Mouse (Mus musculus): ENCODE data around the gene Fam89b. TPM values are rescaled to one million over a fixed set of nuclear protein-coding genes. Genes with fewer than 3 reads are reported as not detected.
A peak's percentile ranks its signal among the peaks of the same experiment; 100 is the strongest.

Gene Fam89b
- total and polyA plus RNA-seq, 3 experiments, result 29.6 to 60.2 TPM; not detected in 1

DNA sequence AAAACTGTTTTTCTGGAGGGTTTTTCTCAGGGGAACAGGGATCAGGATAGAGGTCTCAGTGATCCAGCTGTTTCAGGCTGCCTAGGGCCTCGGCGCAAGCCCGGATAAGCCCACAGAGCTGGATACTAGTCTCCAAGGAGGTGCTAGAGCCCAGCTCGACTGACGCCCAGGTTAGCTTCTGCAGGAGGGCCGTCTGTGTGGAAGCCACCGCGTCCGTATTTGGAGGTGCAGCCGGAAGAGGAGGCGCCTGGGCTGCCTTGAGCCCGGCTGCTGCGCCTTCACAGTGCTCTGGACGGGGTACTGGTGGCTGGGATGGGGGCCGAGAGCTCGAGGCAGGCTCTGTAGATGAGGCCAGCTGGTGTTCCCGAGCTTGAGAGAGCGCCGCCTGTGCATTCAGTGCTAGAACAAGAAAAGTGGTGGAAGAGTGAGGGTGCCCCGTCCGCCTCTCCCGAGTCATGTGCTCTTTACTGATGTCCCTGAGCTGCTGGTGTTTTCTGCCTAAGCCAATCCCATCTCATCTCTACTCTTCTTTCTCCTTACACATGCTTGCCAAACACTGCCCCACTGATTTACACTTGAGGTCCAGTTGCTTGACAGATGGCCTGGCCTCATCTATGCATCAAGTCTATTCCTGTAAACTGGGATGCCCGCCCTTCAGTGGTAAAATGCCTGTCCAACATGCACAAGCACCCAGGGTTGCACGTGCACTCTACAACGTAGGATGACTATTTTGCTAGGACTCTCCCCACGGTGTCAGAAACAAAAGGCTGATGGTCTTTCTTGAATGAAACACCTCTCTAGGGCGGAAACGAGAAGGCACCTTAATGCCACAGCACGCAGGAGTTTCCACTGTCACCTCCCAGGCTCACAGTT is 1.1 kb upstream of the Fam89b start:
- Histone ChIP-seq H3K9me3 (replicated peaks; ENCODE audit: insufficient read depth, low read length) (no peaks in the 10 kb centered on the region), H3K4me1 (ENCODE audit: control insufficient read depth in 1 of 2, insufficient read depth in 2 of 2, low read length in 2 of 2) (peaks cover 0 to 38% of the 10 kb centered on the region in 2 experiments; a peak in 2 of 4 replicates), H3K4me3 (ENCODE audit: control insufficient read depth in 1 of 2, insufficient read depth in 1 of 2, low read depth in 2 of 2, low read length in 2 of 2) (peak overlapping the region; percentile 66 to 89), H3K27me3 (ENCODE audit: control insufficient read depth in 1 of 2, insufficient read depth in 2 of 2, low read length in 2 of 2) (no peaks in the 10 kb centered on the region), H3K79me2 (ENCODE audit: control insufficient read depth, insufficient read depth, low read length, poor library complexity) (peaks cover 34% of the 10 kb centered on the region), H3K9ac (ENCODE audit: control insufficient read depth, low read depth, low read length, poor library complexity, severe bottlenecking) (peak overlapping the region; percentile 82), H3K36me3 (ENCODE audit: control insufficient read depth in 1 of 2, insufficient read depth in 2 of 2, low read length in 2 of 2) (peaks cover 0 to 20% of the 10 kb centered on the region in 2 experiments; a peak in 2 of 4 replicates), H3K27ac (ENCODE audit: control insufficient read depth, low read depth, low read length) (no peak overlapping the region)
- DNase-seq (ENCODE audit: low read depth, low spot score), result no peak
- no peak for TF ChIP-seq ZKSCAN1 (IDR thresholded peaks at IDR 0.05; ENCODE audit: low read depth, low read length)
- no peak for TF ChIP-seq TAL1 (IDR thresholded peaks at IDR 0.05; ENCODE audit: low read length)
- no peak for TF ChIP-seq MAFK (IDR thresholded peaks at IDR 0.05; ENCODE audit: borderline replicate concordance, low read depth, low read length)
- TF ChIP-seq BHLHE40 (IDR thresholded peaks at IDR 0.05; ENCODE audit: borderline replicate concordance, low read depth, low read length), result no peak

DNA sequence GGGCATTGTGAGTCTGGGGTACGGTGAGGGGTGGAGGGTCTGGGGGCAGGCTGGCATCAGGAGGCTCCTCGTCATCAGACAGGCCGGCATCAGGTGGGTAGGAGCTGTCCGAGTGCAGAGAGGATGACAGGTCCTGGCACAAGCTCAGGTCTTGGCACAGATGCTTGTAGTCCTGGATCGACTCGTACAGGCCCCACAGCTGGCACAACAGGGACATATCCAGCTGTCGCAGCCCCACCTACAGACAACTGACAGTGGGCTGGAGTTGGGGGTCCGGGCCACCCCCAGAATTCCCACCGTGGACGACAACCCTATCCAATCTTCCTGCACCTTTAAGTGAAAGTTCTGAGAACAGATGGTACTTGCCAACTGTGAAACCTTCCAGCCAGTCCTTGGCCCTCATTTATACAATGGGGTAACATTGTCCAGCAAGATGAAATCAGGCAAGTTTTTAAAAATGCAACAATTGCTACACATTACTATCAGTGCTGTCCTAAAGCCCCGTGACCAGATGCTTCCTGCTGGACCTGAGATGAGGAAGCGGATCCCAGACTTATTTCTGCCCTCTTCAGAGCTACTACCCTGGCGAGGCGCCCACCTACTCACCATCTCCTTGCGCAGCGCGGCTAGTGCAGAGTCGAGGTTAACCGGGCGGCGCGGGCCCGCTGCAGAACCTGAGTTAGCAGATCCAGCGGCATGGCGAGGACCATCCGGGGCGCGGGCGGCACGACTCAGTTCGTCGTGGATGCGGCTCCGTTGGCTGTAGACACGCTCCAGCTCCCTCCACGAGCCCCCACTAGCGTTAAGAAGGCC is 616 bp downstream of the Fam89b start:
- H3K4me1 ChIP-seq (ENCODE audit: control insufficient read depth in 1 of 2, insufficient read depth in 2 of 2, low read length in 2 of 2), result peaks cover 3 to 41% of the 10 kb centered on the region in 2 experiments; a peak in 3 of 4 replicates
- H3K9me3 ChIP-seq (replicated peaks; ENCODE audit: insufficient read depth, low read length), result no peaks in the 10 kb centered on the region
- DNase-seq (ENCODE audit: low read depth, low spot score), result peak; percentile 69
- H3K36me3 ChIP-seq (ENCODE audit: control insufficient read depth in 1 of 2, insufficient read depth in 2 of 2, low read length in 2 of 2), result peaks cover 0 to 22% of the 10 kb centered on the region in 2 experiments; a peak in 2 of 4 replicates
- peak overlapping the region; percentile 68 to 74 for H3K4me3 ChIP-seq (ENCODE audit: control insufficient read depth in 1 of 2, insufficient read depth in 1 of 2, low read depth in 2 of 2, low read length in 2 of 2)
- peak overlapping the region; percentile 85 for H3K9ac ChIP-seq (ENCODE audit: control insufficient read depth, low read depth, low read length, poor library complexity, severe bottlenecking)
- TF ChIP-seq POLR2AphosphoS2 (IDR thresholded peaks at IDR 0.05; ENCODE audit: low read length) (no peak), MXI1 (IDR thresholded peaks at IDR 0.05; ENCODE audit: low read depth, low read length) (peak; percentile 13; the same call in 1 of the 2 replicates), TAL1 (IDR thresholded peaks at IDR 0.05; ENCODE audit: low read length) (peak; percentile 42), POLR2A (IDR thresholded peaks at IDR 0.05; ENCODE audit: control insufficient read depth in 1 of 2, insufficient read depth in 1 of 2, low read depth in 1 of 2, low read length in 2 of 2, poor library complexity in 1 of 2) (no peak), JUND (IDR thresholded peaks at IDR 0.05; ENCODE audit: low read depth, low read length) (no peak)
- H3K27me3 ChIP-seq (ENCODE audit: control insufficient read depth in 1 of 2, insufficient read depth in 2 of 2, low read length in 2 of 2), result no peaks in the 10 kb centered on the region
- peak overlapping the region; percentile 95 for H3K27ac ChIP-seq (ENCODE audit: control insufficient read depth, low read depth, low read length)
- peaks cover 51% of the 10 kb centered on the region for H3K79me2 ChIP-seq (ENCODE audit: control insufficient read depth, insufficient read depth, low read length, poor library complexity)

DNA sequence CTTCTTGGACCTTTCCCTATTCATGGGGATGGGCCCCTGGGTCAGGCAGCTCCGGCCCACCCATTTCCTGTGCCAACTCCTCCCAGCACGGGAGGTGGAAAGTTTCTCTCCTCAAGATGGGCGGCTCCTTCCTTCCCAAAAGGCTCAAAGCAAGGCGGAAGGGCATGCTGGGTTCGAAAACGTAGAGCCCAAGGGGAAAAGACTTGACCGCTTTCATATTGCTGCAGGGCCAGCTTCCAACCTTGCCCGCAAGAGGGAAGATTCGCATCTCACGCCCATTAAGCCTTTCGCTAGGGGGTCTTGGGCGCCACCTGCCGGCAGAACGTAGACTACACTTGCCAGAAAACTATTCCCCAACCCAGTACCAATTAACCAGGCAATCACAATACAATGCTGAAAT is 1.8 kb downstream of the Fam89b start:
- peak overlapping the region; percentile 85 for H3K9ac ChIP-seq (ENCODE audit: control insufficient read depth, low read depth, low read length, poor library complexity, severe bottlenecking)

More for the DNA sequence above, 1.8 kb downstream of the Fam89b start:
- H3K27me3 ChIP-seq (ENCODE audit: control insufficient read depth in 1 of 2, insufficient read depth in 2 of 2, low read length in 2 of 2), result no peaks in the 10 kb centered on the region
- H3K4me3 ChIP-seq (ENCODE audit: control insufficient read depth in 1 of 2, insufficient read depth in 1 of 2, low read depth in 2 of 2, low read length in 2 of 2), result peak overlapping the region; percentile 51 to 68
- H3K4me1 ChIP-seq (ENCODE audit: control insufficient read depth in 1 of 2, insufficient read depth in 2 of 2, low read length in 2 of 2), result peaks cover 3 to 46% of the 10 kb centered on the region in 2 experiments; a peak in 3 of 4 replicates
- H3K79me2 ChIP-seq (ENCODE audit: control insufficient read depth, insufficient read depth, low read length, poor library complexity), result peaks cover 56% of the 10 kb centered on the region
- H3K36me3 ChIP-seq (ENCODE audit: control insufficient read depth in 1 of 2, insufficient read depth in 2 of 2, low read length in 2 of 2), result peaks cover 0 to 29% of the 10 kb centered on the region in 2 experiments; a peak in 2 of 4 replicates
- H3K9me3 ChIP-seq (replicated peaks; ENCODE audit: insufficient read depth, low read length), result no peaks in the 10 kb centered on the region
- 0 out of 2 replicates have a peak, but pooled peaks have one; percentile 9 for TF ChIP-seq TCF12 (IDR thresholded peaks at IDR 0.05; ENCODE audit: low read depth, low read length)
- no peak for TF ChIP-seq MAX (IDR thresholded peaks at IDR 0.05; ENCODE audit: low read length)
- TF ChIP-seq HCFC1 (IDR thresholded peaks at IDR 0.05; ENCODE audit: low read depth, low read length), result peak; percentile 65
- TF ChIP-seq SMC3 (IDR thresholded peaks at IDR 0.05; ENCODE audit: low read depth, low read length), result peak; percentile 89
- TF ChIP-seq MXI1 (IDR thresholded peaks at IDR 0.05; ENCODE audit: low read depth, low read length), result peak; percentile 73
- TF ChIP-seq GABPA (IDR thresholded peaks at IDR 0.05; ENCODE audit: low read depth, low read length), result no peak
- peak; percentile 59 for TF ChIP-seq ZC3H11A (IDR thresholded peaks at IDR 0.05; ENCODE audit: low read depth, low read length)
- peak; percentile 52; the same call in 1 of the 2 replicates for TF ChIP-seq TBP (IDR thresholded peaks at IDR 0.05; ENCODE audit: low read depth, low read length)
- TF ChIP-seq ZKSCAN1 (IDR thresholded peaks at IDR 0.05; ENCODE audit: low read depth, low read length), result no peak
- TF ChIP-seq ELF1 (IDR thresholded peaks at IDR 0.05; ENCODE audit: low read depth, low read length), result peak; percentile 31; the same call in 1 of the 2 replicates
- peak; percentile 88 for TF ChIP-seq SIN3A (IDR thresholded peaks at IDR 0.05; ENCODE audit: low read length)
- peak; percentile 92 to 96 (median 93) for TF ChIP-seq CTCF (IDR thresholded peaks at IDR 0.05 in 2 of 3, conservative IDR thresholded peaks at IDR 0.05 in 1 of 3; ENCODE audit: control insufficient read depth in 1 of 3, insufficient read depth in 1 of 3, low read depth in 2 of 3, low read length in 3 of 3, poor library complexity in 1 of 3, severe bottlenecking in 1 of 3)
- peak; percentile 19; the same call in 1 of the 2 replicates for TF ChIP-seq MAZ (IDR thresholded peaks at IDR 0.05; ENCODE audit: low read depth, low read length)
- TF ChIP-seq MAFK (IDR thresholded peaks at IDR 0.05; ENCODE audit: borderline replicate concordance, low read depth, low read length), result no peak
- peak; percentile 76 for TF ChIP-seq RAD21 (IDR thresholded peaks at IDR 0.05; ENCODE audit: low read depth, low read length)
- no peak for TF ChIP-seq NRF1 (IDR thresholded peaks at IDR 0.05; ENCODE audit: insufficient read depth, low read depth, low read length, poor library complexity, severe bottlenecking)
- DNase-seq (ENCODE audit: low read depth, low spot score), result peak; percentile 88
- H3K27ac ChIP-seq (ENCODE audit: control insufficient read depth, low read depth, low read length), result peak overlapping the region; percentile 95
